Mouse (Mus musculus): ENCODE results near the gene Krtcap2. TPM values are rescaled to one million over a fixed set of nuclear protein-coding genes. Genes with fewer than 3 reads are reported as not detected.
A peak's percentile ranks its signal among the peaks of the same experiment; 100 is the strongest.

The Krtcap2 gene
- total RNA-seq, 2 experiments from 2014 or later, result 29.1 to 39.0 TPM

GRCm38 (mm10) chr3:89244982-89245687, 631 bp upstream of the Krtcap2 start:
- ATAC-seq (replicated peaks; ENCODE audit: low FRiP score, poor library complexity, severe bottlenecking), result no peak

GRCm38 (mm10) chr3:89246261-89247100, 715 bp downstream of the Krtcap2 start, which contains the start of gene Trim46:
TSS of gene Trim46 (minus strand) at chr3:89246309.
- peak; percentile 87 for ATAC-seq (replicated peaks; ENCODE audit: low FRiP score, poor library complexity, severe bottlenecking)

- no peak for ATAC-seq (replicated peaks; ENCODE audit: low FRiP score, poor library complexity, severe bottlenecking)
These were observed 1.7 kb downstream of the Krtcap2 start for GRCm38 (mm10) chr3:89247466-89247865.

- 0 out of 2 replicates have a peak, but pooled peaks have one; percentile 16 for ATAC-seq (replicated peaks; ENCODE audit: low FRiP score, poor library complexity, severe bottlenecking)
These were observed 4.8 kb downstream of the Krtcap2 start for GRCm38 (mm10) chr3:89250435-89251040.

- ATAC-seq (replicated peaks; ENCODE audit: low FRiP score, poor library complexity, severe bottlenecking), result no peak
These were observed 5.7 kb downstream of the Krtcap2 start for GRCm38 (mm10) chr3:89251365-89251895.

GRCm38 (mm10) chr3:89254994-89255393, 9.2 kb downstream of the Krtcap2 start:
- ATAC-seq (replicated peaks; ENCODE audit: low FRiP score, poor library complexity, severe bottlenecking), result no peak

- ATAC-seq (replicated peaks; ENCODE audit: low FRiP score, poor library complexity, severe bottlenecking), result no peak
These were observed 10.4 kb downstream of the Krtcap2 start for GRCm38 (mm10) chr3:89256177-89256576.

- ATAC-seq (replicated peaks; ENCODE audit: low FRiP score, poor library complexity, severe bottlenecking), result no peak
These were observed 13.3 kb downstream of the Krtcap2 start, which contains the start of gene Dpm3 for GRCm38 (mm10) chr3:89259076-89259475. TSS of gene Dpm3 (plus strand) at chr3:89259358.

GRCm38 (mm10) chr3:89260211-89260610, 14.4 kb downstream of the Krtcap2 start:
- ATAC-seq (replicated peaks; ENCODE audit: low FRiP score, poor library complexity, severe bottlenecking), result no peak

GRCm38 (mm10) chr3:89262417-89262816, 16.7 kb downstream of the Krtcap2 start:
- ATAC-seq (replicated peaks; ENCODE audit: low FRiP score, poor library complexity, severe bottlenecking), result no peak

GRCm38 (mm10) chr3:89266439-89266893, 20.7 kb downstream of the Krtcap2 start:
- ATAC-seq (replicated peaks; ENCODE audit: low FRiP score, poor library complexity, severe bottlenecking), result peak; percentile 90

GRCm38 (mm10) chr3:89268916-89269315, 23.1 kb downstream of the Krtcap2 start:
- ATAC-seq (replicated peaks; ENCODE audit: low FRiP score, poor library complexity, severe bottlenecking), result no peak

- peak; percentile 83 for ATAC-seq (replicated peaks; ENCODE audit: low FRiP score, poor library complexity, severe bottlenecking)
These were observed 24.4 kb downstream of the Krtcap2 start, which contains the start of gene Slc50a1 for GRCm38 (mm10) chr3:89270051-89270755. TSS of gene Slc50a1 (minus strand) at chr3:89270570.

- ATAC-seq (replicated peaks; ENCODE audit: low FRiP score, poor library complexity, severe bottlenecking), result no peak
These were observed 25.1 kb downstream of the Krtcap2 start for GRCm38 (mm10) chr3:89270891-89271290.

- no peak for ATAC-seq (replicated peaks; ENCODE audit: low FRiP score, poor library complexity, severe bottlenecking)
These were observed 26.0 kb downstream of the Krtcap2 start for GRCm38 (mm10) chr3:89271760-89272159.

- no peak for ATAC-seq (replicated peaks; ENCODE audit: low FRiP score, poor library complexity, severe bottlenecking)
These were observed 30.3 kb downstream of the Krtcap2 start for GRCm38 (mm10) chr3:89276061-89276460.

- no peak for ATAC-seq (replicated peaks; ENCODE audit: low FRiP score, poor library complexity, severe bottlenecking)
These were observed 31.7 kb downstream of the Krtcap2 start for GRCm38 (mm10) chr3:89277281-89278021.

- ATAC-seq (replicated peaks; ENCODE audit: low FRiP score, poor library complexity, severe bottlenecking), result no peak
These were observed 32.3 kb downstream of the Krtcap2 start for GRCm38 (mm10) chr3:89278107-89278506.

- ATAC-seq (replicated peaks; ENCODE audit: low FRiP score, poor library complexity, severe bottlenecking), result no peak
These were observed 32.9 kb downstream of the Krtcap2 start for GRCm38 (mm10) chr3:89278643-89279042.
